Mouse (Mus musculus) heart, embryonic 16.5 days (tissue): ENCODE data around the gene Hint1. TPM values are rescaled to one million over a fixed set of nuclear protein-coding genes. Genes with fewer than 3 reads are reported as not detected.

Source experiments
- ATAC-seq: fragments of 200-750 bp; cut with Nextera tagmentation; replicated peaks from 2 replicates; pipeline ENCODE4 v1.8.0; 2017; ENCODE audit warnings: moderate number of reproducible peaks; ENCODE audit not compliant: insufficient read depth, low FRiP score; ENCODE audit errors: extremely low read depth
- H3K27ac ChIP-seq: fragments of 300-500 bp; sonication (generic); 2 replicates; pipeline ENCODE4 v1.5.1; 2014; ENCODE audit warnings: mild to moderate bottlenecking, low read length, control low read depth, moderate library complexity
- H3K27me3 ChIP-seq: fragments of 300-500 bp; sonication (generic); 2 replicates; pipeline ENCODE4 v1.6.1; 2014; ENCODE audit warnings: low read length, mixed read lengths; ENCODE audit not compliant: control insufficient read depth, insufficient read depth
- H3K36me3 ChIP-seq: fragments of 300-500 bp; sonication (generic); 2 replicates; pipeline ENCODE4 v1.6.1; 2014; ENCODE audit not compliant: control insufficient read depth, insufficient read depth
- H3K4me1 ChIP-seq: fragments of 300-500 bp; sonication (generic); 2 replicates; pipeline ENCODE4 v1.6.1; 2014; ENCODE audit warnings: low read length, mixed read lengths; ENCODE audit not compliant: control insufficient read depth, insufficient read depth
- H3K4me2 ChIP-seq: fragments of 300-500 bp; sonication (generic); 2 replicates; pipeline ENCODE4 v1.6.1; 2014; ENCODE audit warnings: low read depth, mild to moderate bottlenecking, control low read depth, low read length
- H3K4me3 ChIP-seq: fragments of 300-500 bp; sonication (generic); 2 replicates; pipeline ENCODE4 v1.5.1; 2014; ENCODE audit warnings: mild to moderate bottlenecking, control low read depth, low read length
- H3K9ac ChIP-seq: fragments of 300-500 bp; sonication (generic); 2 replicates; pipeline ENCODE4 v1.6.1; 2014; ENCODE audit warnings: low read length, control low read depth
- H3K9me3 ChIP-seq: fragments of 300-500 bp; sonication (generic); replicated peaks from 2 replicates; pipeline ENCODE4 v1.6.1; 2016; ENCODE audit warnings: low read length; ENCODE audit not compliant: control insufficient read depth
- WGBS: fragments of 180-500 bp; shearing (Covaris S2); extraction: QIAGEN DNeasy Blood & Tissue Kit; methylation state at CpG from one replicate; pipeline ENCODE4 v1.1.7; 2014; 5-methylcytosine and 5-hydroxymethylcytosine counted together
- polyA plus RNA-seq: library from polyadenylated mRNA; unstranded; fragments of >200 nt; fragmentation: Nextera tagmentation; extraction: Ambion mirVana; gene quantifications from 2 replicates; pipeline ENCODE4 v1.2.1, GENCODE M21; 2015

Gene Hint1
- polyA plus RNA-seq, 1 experiment from 2014 or later, result 581 TPM

DNA sequence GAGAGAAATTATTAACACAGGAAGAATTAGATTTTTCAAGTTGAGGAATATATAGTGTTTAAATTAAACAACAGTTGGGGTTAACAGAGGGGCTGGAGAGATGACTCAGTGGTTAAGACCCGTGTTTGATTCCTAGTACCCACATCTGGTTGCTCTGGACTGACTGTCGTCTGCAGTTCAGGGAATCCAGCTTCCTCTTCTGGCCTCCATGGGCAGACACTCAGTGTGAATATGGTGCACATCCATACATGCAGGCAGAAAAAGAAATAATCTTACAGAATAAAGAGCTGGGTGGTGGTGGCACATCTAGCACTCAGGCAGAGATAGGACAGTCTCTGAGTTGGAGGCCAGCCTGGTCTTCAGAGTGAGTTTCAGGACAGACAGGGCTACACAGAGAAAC lies 2.3 kb downstream of the Hint1 start:
- Histone ChIP-seq H3K9ac (no peak overlapping the region), H3K4me3 (no peak overlapping the region), H3K27me3 (no peaks in the 10 kb centered on the region), H3K4me2 (no peak overlapping the region), H3K4me1 (peaks cover 17% of the 10 kb centered on the region), H3K36me3 (peaks cover 25% of the 10 kb centered on the region), H3K27ac (peak overlapping the region; percentile 6; the same call in 1 of the 2 replicates), H3K9me3 (no peaks in the 10 kb centered on the region)
- ATAC-seq, result no peak
- WGBS, result 70% methylated on average over 2 of the region's 2 CpGs

DNA sequence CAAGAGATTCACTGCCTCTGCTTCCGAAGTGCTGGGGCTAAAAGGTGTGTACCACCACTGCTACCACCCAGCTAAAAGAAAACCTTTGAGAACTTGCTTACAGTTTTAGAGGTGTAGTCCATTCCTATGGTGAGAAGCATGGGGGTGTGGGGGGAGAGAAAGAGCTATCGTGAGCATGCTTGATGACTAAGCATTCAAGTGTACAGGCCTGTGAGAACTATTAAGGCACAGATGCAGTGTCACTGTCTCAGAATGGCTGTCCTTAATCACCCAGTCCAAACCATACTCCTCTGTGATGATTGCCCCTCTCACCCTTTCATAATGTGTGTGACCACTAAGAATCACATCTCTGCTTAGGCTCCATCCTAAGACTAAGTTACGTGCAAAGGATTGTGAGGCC lies 3.1 kb downstream of the Hint1 start:
- H3K36me3 ChIP-seq, result peaks cover 34% of the 10 kb centered on the region
- peaks cover 17% of the 10 kb centered on the region for H3K4me1 ChIP-seq
- H3K9ac ChIP-seq, result no peak overlapping the region
- 80% methylated on average over 3 of the region's 3 CpGs for WGBS
- no peak overlapping the region for H3K4me2 ChIP-seq
- H3K4me3 ChIP-seq, result no peak overlapping the region
- no peak for ATAC-seq
- H3K9me3 ChIP-seq, result no peaks in the 10 kb centered on the region
- H3K27me3 ChIP-seq, result no peaks in the 10 kb centered on the region
- H3K27ac ChIP-seq, result no peak overlapping the region

DNA sequence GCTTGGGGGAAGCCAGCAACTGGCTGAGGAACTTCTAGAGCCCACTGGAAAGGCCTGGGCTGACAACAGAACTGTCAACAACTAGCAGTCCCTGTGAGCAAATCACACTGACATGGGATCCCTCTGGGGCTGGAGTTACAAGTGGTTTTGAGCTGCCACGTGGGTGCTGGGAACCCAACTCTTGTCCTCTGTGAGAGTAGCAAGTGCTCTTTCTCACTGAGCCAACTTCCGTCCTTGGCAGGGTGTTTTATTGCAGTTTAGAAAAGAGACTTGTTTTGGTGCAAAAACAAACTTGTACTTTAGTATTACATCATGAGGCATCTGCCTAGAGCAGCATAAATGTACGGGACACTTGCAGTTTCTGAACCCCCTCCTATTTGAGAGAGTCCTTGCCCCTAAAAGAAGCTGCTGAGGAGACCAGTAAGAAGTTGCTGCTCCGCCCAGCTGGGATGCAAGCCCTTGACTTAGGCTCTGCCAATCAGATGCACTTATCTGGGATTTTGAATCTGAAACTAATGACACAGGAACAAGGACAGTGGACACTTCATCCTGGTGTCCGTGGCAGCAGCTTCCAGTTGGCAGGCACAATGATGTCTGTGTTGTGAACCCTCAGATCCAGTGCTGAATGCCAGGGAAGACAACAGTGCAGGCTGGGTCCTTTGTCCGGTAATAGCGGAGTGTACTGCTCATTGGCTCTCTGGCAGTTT lies 5.8 kb downstream of the Hint1 start:
- ATAC-seq, result no peak
- Histone ChIP-seq H3K27ac (no peak overlapping the region), H3K4me1 (peaks cover 17% of the 10 kb centered on the region), H3K9ac (no peak overlapping the region), H3K4me2 (no peak overlapping the region), H3K27me3 (no peaks in the 10 kb centered on the region), H3K9me3 (no peaks in the 10 kb centered on the region), H3K36me3 (peaks cover 34% of the 10 kb centered on the region), H3K4me3 (no peak overlapping the region)
- 76% methylated on average over 7 of the region's 7 CpGs for WGBS

DNA sequence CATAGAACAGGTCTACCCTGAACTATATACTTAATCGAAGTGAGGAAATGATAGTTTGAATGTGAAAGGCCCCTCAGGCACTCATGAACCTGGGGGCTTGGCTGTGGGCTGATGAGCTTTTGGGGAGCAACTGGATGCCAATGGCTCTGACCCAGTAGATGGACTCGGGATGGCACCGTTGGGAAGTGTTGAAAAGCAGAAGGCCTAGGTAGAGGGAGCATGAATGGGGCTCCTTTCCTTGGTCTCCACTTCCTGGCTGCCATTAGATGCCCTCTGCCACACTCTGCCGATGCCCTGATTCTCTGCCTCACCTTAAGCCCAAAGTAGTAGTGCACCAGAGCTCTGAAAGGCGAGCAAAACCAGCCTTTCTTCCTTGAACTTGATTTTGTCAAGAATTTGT lies 9.8 kb downstream of the Hint1 start:
- H3K27ac ChIP-seq, result no peak overlapping the region
- H3K9ac ChIP-seq, result no peak overlapping the region
- H3K4me1 ChIP-seq, result peaks cover 16% of the 10 kb centered on the region
- H3K4me2 ChIP-seq, result no peak overlapping the region
- ATAC-seq, result no peak
- H3K9me3 ChIP-seq, result no peaks in the 10 kb centered on the region
- peaks cover 25% of the 10 kb centered on the region for H3K36me3 ChIP-seq
- H3K4me3 ChIP-seq, result no peak overlapping the region
- no peaks in the 10 kb centered on the region for H3K27me3 ChIP-seq
- WGBS, result 87% methylated on average over 5 of the region's 5 CpGs

DNA sequence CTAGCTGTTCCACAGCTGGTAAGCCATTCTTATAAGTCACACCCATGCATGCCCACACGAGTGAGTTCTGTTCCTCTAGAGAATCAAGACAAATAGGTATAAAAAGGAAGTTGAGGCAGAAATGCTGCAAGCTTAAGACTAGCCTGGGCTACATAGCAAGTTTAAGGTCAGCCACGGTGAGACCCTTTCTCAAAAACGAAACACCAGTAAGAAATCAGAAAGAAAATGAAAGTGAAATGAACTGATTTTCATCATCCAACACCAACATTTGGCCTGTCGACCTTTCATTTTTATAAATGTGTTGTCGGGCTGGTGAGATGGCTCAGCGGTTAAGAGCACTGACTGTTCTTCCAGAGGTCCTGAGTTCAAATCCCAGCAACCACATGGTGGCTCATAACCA lies 12.7 kb downstream of the Hint1 start:
- no peak overlapping the region for H3K4me2 ChIP-seq
- H3K9ac ChIP-seq, result no peak overlapping the region
- H3K27ac ChIP-seq, result no peak overlapping the region
- H3K4me3 ChIP-seq, result no peak overlapping the region
- H3K27me3 ChIP-seq, result no peaks in the 10 kb centered on the region
- peaks cover 4% of the 10 kb centered on the region for H3K36me3 ChIP-seq
- 72% methylated on average over 6 of the region's 6 CpGs for WGBS
- no peak for ATAC-seq
- H3K4me1 ChIP-seq, result peaks cover 32% of the 10 kb centered on the region
- no peaks in the 10 kb centered on the region for H3K9me3 ChIP-seq

DNA sequence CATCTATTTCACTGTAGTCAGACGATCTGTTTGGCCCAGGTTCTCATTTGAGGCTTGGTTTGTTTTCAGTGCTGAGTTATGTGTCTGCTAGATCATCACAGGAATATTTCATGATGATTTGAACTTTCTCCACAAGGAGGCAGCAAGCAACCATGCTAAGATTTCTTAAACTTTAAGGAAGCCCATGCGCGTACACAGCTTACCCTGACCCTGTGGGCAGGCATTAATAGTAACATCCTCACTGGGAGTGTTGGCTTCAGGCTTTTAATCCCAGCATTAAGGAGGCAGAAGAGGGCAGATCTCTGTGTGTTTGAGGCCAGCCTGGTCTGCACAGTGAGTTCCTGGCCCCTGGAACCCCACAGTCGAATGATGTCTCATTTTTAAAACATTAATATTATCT lies 13.3 kb downstream of the Hint1 start:
- Histone ChIP-seq H3K4me2 (no peak overlapping the region), H3K9ac (peak overlapping the region; percentile 43), H3K9me3 (no peaks in the 10 kb centered on the region), H3K27ac (peak overlapping the region; percentile 90), H3K36me3 (no peaks in the 10 kb centered on the region), H3K27me3 (no peaks in the 10 kb centered on the region), H3K4me1 (peaks cover 33% of the 10 kb centered on the region), H3K4me3 (no peak overlapping the region)
- WGBS, result 11% methylated on average over 4 of the region's 4 CpGs
- peak; percentile 83 for ATAC-seq

DNA sequence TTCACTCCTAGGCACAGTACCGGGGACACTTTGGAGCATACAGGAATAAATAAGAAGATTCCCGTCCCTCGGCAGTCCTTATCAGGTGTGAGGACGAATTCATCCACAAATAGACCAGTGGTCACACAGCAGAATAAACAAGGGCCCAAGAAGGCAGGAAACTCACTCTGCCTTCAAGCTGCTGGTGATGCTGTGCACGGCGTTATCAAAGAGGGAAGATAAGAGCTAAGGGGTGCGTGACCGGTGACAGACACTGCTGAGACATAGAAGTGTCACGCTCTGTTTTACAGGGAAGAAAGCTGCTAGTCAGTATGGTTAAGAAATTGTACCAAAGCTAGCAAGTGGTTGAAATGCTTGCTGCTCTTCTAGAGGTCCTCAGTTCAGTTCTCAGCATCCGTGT lies 13.7 kb downstream of the Hint1 start:
- 17% methylated on average over 10 of the region's 10 CpGs for WGBS
- ATAC-seq, result peak; percentile 45
- no peaks in the 10 kb centered on the region for H3K9me3 ChIP-seq
- H3K4me2 ChIP-seq, result peak overlapping the region; percentile 11; the same call in 1 of the 2 replicates
- no peak overlapping the region for H3K4me3 ChIP-seq
- H3K27me3 ChIP-seq, result no peaks in the 10 kb centered on the region
- H3K4me1 ChIP-seq, result peaks cover 38% of the 10 kb centered on the region
- H3K27ac ChIP-seq, result peak overlapping the region; percentile 90
- peak overlapping the region; percentile 43 for H3K9ac ChIP-seq
- H3K36me3 ChIP-seq, result no peaks in the 10 kb centered on the region

DNA sequence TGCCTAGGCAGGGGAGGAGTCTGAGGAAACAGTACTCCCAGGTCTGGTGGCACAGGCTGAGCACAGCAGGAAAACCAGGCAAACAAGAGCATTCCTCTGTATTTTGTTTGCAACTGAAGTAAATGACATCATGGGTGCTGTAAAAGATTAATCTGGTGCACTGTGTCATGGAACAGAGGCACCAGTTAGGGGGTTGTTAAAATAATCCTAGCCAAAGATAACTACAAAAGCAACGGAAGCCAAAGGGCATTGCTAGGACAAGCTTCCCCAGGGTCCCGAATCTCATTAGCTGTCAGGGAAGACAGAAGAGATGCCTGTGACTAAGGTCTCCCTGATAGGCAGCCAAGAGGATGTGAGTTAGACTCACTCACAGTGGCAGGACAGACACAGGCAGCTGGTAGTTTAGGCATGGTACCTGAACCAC lies 14.9 kb downstream of the Hint1 start:
- Histone ChIP-seq H3K36me3 (no peaks in the 10 kb centered on the region), H3K4me2 (no peak overlapping the region), H3K4me1 (peaks cover 42% of the 10 kb centered on the region), H3K4me3 (no peak overlapping the region), H3K27me3 (no peaks in the 10 kb centered on the region), H3K27ac (peak overlapping the region; percentile 90), H3K9me3 (no peaks in the 10 kb centered on the region), H3K9ac (peak overlapping the region; percentile 30; the same call in 1 of the 2 replicates)
- ATAC-seq, result no peak; the same call in 1 of the 2 replicates
- 12% methylated on average over 2 of the region's 2 CpGs for WGBS

DNA sequence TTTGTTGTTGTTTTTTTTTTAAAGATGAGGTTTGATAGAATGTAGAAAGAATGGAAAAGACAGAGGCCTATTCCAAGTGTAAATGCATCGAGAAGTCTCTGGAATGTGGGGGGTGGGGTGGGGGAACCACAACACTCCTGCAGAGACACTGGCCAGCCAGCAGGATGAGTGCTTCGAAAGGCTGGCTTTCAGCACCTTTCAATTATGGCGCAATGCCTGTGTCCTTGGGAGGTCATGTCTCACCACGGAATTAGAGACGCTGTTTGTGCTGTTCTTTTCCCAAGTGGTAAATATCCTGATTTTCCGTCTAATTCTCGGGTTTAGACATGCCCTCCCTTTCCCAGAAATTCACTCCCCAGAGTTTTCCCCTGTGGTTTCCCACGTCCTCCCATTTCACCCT lies 16.5 kb downstream of the Hint1 start:
- 14% methylated on average over 8 of the region's 8 CpGs for WGBS
- no peak overlapping the region for H3K4me2 ChIP-seq
- peak overlapping the region; percentile 84 for H3K27ac ChIP-seq
- no peaks in the 10 kb centered on the region for H3K9me3 ChIP-seq
- peaks cover 42% of the 10 kb centered on the region for H3K4me1 ChIP-seq
- H3K9ac ChIP-seq, result 0 out of 2 replicates have a peak overlapping the region, but pooled peaks have one; percentile 33
- H3K27me3 ChIP-seq, result no peaks in the 10 kb centered on the region
- ATAC-seq, result 0 out of 2 replicates have a peak, but pooled peaks have one; percentile 55
- H3K4me3 ChIP-seq, result no peak overlapping the region
- no peaks in the 10 kb centered on the region for H3K36me3 ChIP-seq
